8 mouse cellular contexts compared by ENCODE assay signal in the genomic region with DNA sequence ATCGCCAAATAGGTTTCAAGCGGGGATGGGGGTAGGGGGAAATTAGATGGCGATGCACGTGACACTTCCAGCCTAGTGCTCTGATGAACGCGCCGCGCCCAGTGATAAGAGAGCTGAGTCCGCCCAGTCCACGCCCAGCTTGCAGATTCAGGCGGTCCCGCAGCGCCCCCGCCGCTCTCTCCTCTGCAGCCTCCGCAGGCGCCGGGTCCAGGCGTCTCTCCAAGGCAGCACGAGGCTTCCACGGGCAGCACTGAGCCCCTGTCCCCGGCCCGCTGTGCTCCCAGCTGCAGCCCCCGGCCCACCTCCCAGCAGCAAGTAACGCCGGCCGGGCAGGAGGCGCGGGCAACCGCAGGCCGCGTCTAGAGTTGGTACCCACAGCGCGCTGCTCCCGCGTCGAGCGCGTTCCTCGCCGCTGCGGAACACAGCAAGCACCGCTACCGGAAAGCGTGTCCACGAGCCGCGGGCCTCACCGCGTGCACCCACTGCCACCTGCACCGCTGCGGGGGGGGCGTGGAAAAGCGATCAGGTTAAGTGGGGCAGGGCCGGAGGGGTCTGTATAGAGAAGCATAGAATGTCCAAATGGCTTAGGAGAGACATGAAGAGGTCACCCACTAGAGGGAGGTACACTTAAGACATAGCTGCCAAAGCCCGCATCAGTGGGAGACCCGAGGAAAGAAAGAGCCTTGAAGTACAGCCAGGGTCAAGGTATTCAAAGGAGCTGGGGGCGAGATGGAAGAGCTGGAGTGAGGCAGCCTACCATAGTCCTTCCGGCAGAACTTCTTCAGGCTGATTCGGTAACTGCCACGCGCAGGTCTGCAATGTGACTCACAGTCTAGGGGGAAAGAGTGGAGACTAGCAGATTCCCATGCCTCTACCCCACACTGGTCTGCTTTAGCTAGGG. TPM values are rescaled to one million over a fixed set of nuclear protein-coding genes. Genes with fewer than 3 reads are reported as not detected.
DNase-seq lines count a peak whose midpoint lies in the region; ATAC-seq and TF ChIP-seq lines count a peak whose summit lies in the region.

No protein-coding gene starts in this region.

- DNase-seq in CH12.LX (ENCODE audit: extremely low read depth): no peak
- DNase-seq in adrenal gland, postnatal 36 days: peak; percentile 65 to 76
- DNase-seq in heart, postnatal 36 days: peak; percentile 40 to 51
- peak; percentile 72 to 82 for DNase-seq in layer of hippocampus, postnatal 10 days (ENCODE audit: low spot score in 2 of 2)
- peak; percentile 86 for DNase-seq in right cerebral cortex, adult 18-20 months
- no peak for DNase-seq in ovary, postnatal 10 days (ENCODE audit: low spot score)

- TF ChIP-seq POLR2A in CH12.LX (IDR thresholded peaks at IDR 0.05; ENCODE audit: low read depth, low read length): no peak
- no peak for TF ChIP-seq POLR2A in embryonic fibroblast, embryonic 13.5 days (IDR thresholded peaks at IDR 0.05; ENCODE audit: low read depth, low read length)

- dilution Hi-C loops in CH12.LX (cut with MboI; ENCODE audit: extremely low pct_ligation_motif_present, extremely low pct_unique_long_range_greater_than_20kb, low sequenced_read_pairs): no loop called here

- no peak overlapping the region for H3K27ac ChIP-seq in CH12.LX (ENCODE audit: insufficient read depth, low read depth)
- no peak overlapping the region for H3K27ac ChIP-seq in embryonic fibroblast, embryonic 13.5 days (ENCODE audit: insufficient read depth, low read length)
- no peak overlapping the region for H3K27ac ChIP-seq in lung, embryonic 16.5 days (ENCODE audit: low read length)

- in situ Hi-C loops in CH12.LX (cut with MboI; ENCODE audit: low pct_ligation_motif_present, low pct_unique_long_range_greater_than_20kb, low sequenced_read_pairs): no loop called here

- TF ChIP-seq RAD21 in CH12.LX (IDR thresholded peaks at IDR 0.05; ENCODE audit: low read depth, low read length): no peak

- H3K4me3 ChIP-seq in CH12.LX (replicated peaks in 1 of 3; ENCODE audit: low read depth in 2 of 3, low read length in 2 of 3, poor library complexity in 1 of 3): no peak overlapping the region
- 0 out of 2 replicates have a peak overlapping the region, but pooled peaks have one; percentile 1 for H3K4me3 ChIP-seq in embryonic fibroblast, embryonic 13.5 days (ENCODE audit: insufficient read depth, low read length)
- peak overlapping the region; percentile 72 for H3K4me3 ChIP-seq in lung, embryonic 16.5 days (ENCODE audit: low read length)

- peak; percentile 32 for ATAC-seq in lung, embryonic 16.5 days (ENCODE audit: low read depth)

- no peak for TF ChIP-seq EP300 in CH12.LX (IDR thresholded peaks at IDR 0.05; ENCODE audit: low read length)

- 5% methylated on average over 61 of the region's 62 CpGs for WGBS in lung, embryonic 16.5 days

- H3K9me3 ChIP-seq in CH12.LX (replicated peaks; ENCODE audit: low read length): no peaks in the 10 kb centered on the region
- no peaks in the 10 kb centered on the region for H3K9me3 ChIP-seq in lung, embryonic 16.5 days (ENCODE audit: control insufficient read depth, low read length)

- peaks cover 13 to 29% of the 10 kb centered on the region in 2 experiments for H3K4me1 ChIP-seq in CH12.LX (ENCODE audit: control insufficient read depth in 1 of 2, insufficient read depth in 2 of 2)
- H3K4me1 ChIP-seq in embryonic fibroblast, embryonic 13.5 days (ENCODE audit: control insufficient read depth, insufficient read depth, low read length): peaks cover 9% of the 10 kb centered on the region
- H3K4me1 ChIP-seq in lung, embryonic 16.5 days (replicated peaks; ENCODE audit: control insufficient read depth, insufficient read depth, low read length): peaks cover 55% of the 10 kb centered on the region

- TF ChIP-seq CTCF in CH12.LX (conservative IDR thresholded peaks at IDR 0.05 in 1 of 2, IDR thresholded peaks at IDR 0.05 in 1 of 2; ENCODE audit: low read depth in 2 of 2, low read length in 2 of 2): 0 out of 4 replicates have a peak, but pooled peaks of 1 of the 2 experiments have one; percentile 5
- no peak for TF ChIP-seq CTCF in embryonic fibroblast, embryonic 13.5 days (IDR thresholded peaks at IDR 0.05; ENCODE audit: borderline replicate concordance, insufficient read depth, low read length)

- H3K79me2 ChIP-seq in CH12.LX (replicated peaks; ENCODE audit: control insufficient read depth, extremely low read depth, insufficient read depth, poor library complexity, severe bottlenecking): no peaks in the 10 kb centered on the region

- H3K27me3 ChIP-seq in CH12.LX (replicated peaks): peaks cover 2% of the 10 kb centered on the region
- H3K27me3 ChIP-seq in lung, embryonic 16.5 days (ENCODE audit: control insufficient read depth, insufficient read depth, low read depth, low read length): peaks cover 21% of the 10 kb centered on the region

- peaks cover 0 to 9% of the 10 kb centered on the region in 2 experiments for H3K36me3 ChIP-seq in CH12.LX (replicated peaks in 1 of 2; ENCODE audit: control insufficient read depth in 1 of 2, insufficient read depth in 1 of 2, low read length in 1 of 2)
- no peaks in the 10 kb centered on the region for H3K36me3 ChIP-seq in lung, embryonic 16.5 days (ENCODE audit: control insufficient read depth, insufficient read depth, low read length)

- no peak overlapping the region for H3K9ac ChIP-seq in CH12.LX (ENCODE audit: insufficient read depth, low read depth)
- H3K9ac ChIP-seq in lung, embryonic 16.5 days (ENCODE audit: low read length): peak overlapping the region; percentile 63

- 0 out of 2 replicates have a peak overlapping the region, but pooled peaks have one; percentile 14 for H3K4me2 ChIP-seq in CH12.LX (ENCODE audit: insufficient read depth, low read depth, poor library complexity, severe bottlenecking)
- peak overlapping the region; percentile 96 for H3K4me2 ChIP-seq in lung, embryonic 16.5 days (ENCODE audit: low read depth, low read length)

- intact Hi-C loops in heart, postnatal 36 days (cut with DNase I): no loop called here

TF ChIP-seq in CH12.LX, 34 proteins besides CTCF, POLR2A, EP300 and RAD21:
- TF ChIP-seq BHLHE40 (IDR thresholded peaks at IDR 0.05; ENCODE audit: low read depth, low read length) (peak; percentile 20; the same call in 1 of the 2 replicates), MEF2A (IDR thresholded peaks at IDR 0.05; ENCODE audit: borderline replicate concordance, low read depth, low read length) (no peak)

RNA-seq across cellular contexts. Expression of gene Tbc1d24, which starts 1.3 kb away (rescaled TPM):
- 4.2 and 4.8 TPM in 2 replicates for total RNA-seq in CH12.LX (2012; rRNA removed)
- 3.5 and 4.5 TPM in 2 replicates for total RNA-seq in CH12.LX (2014; rRNA removed)
- polyA plus RNA-seq in CH12.LX (2012; ENCODE audit: insufficient read length, low read depth): 5.8 and 6.6 TPM in 2 replicates
- 10 to 100 TPM; 10.9 to 18.8 TPM for total RNA-seq in adrenal gland, postnatal 36 days (2021)
- 10.9 and 14.0 TPM in 2 replicates for polyA plus RNA-seq in embryonic fibroblast, embryonic 13.5 days (2011; ENCODE audit: insufficient read length, low read depth, missing spikeins)
- 1 to 10 TPM; 8.4 to 9.4 TPM for total RNA-seq in heart, postnatal 36 days (2021)
- 10 to 100 TPM; 77.7 to 87.8 TPM for total RNA-seq in layer of hippocampus, postnatal 10 days (2021)
- polyA plus RNA-seq in lung, embryonic 16.5 days (2015; fragmentation: Nextera tagmentation; extraction: Ambion mirVana): 4.6 and 6.4 TPM in 2 replicates

RNA-seq across cellular contexts. Expression of gene Ntn3, which starts 2.6 kb away (rescaled TPM):
- total RNA-seq in CH12.LX (2012; rRNA removed): 0.08 TPM in 2 replicates
- total RNA-seq in CH12.LX (2014; rRNA removed): not detected in 2 replicates
- 0.10 TPM in 1 of 2 replicates, not detected in the other for polyA plus RNA-seq in CH12.LX (2012; ENCODE audit: insufficient read length, low read depth)
- total RNA-seq in adrenal gland, postnatal 36 days (2021): 1 to 10 TPM; 1.5 to 2.9 TPM
- polyA plus RNA-seq in embryonic fibroblast, embryonic 13.5 days (2011; ENCODE audit: insufficient read length, low read depth, missing spikeins): 2.9 and 4.1 TPM in 2 replicates
- under 1 TPM; 0.58 to 0.68 TPM for total RNA-seq in heart, postnatal 36 days (2021)
- total RNA-seq in layer of hippocampus, postnatal 10 days (2021): 10 to 100 TPM; 13.5 to 14.4 TPM
- polyA plus RNA-seq in lung, embryonic 16.5 days (2015; fragmentation: Nextera tagmentation; extraction: Ambion mirVana): 3.3 and 3.8 TPM in 2 replicates

RNA-seq across cellular contexts. Expression of gene Tedc2, which starts 13.9 kb away (rescaled TPM):
- 11.8 and 13.6 TPM in 2 replicates for total RNA-seq in CH12.LX (2012; rRNA removed)
- total RNA-seq in CH12.LX (2014; rRNA removed): 14.1 and 14.7 TPM in 2 replicates
- 14.1 and 14.5 TPM in 2 replicates for polyA plus RNA-seq in CH12.LX (2012; ENCODE audit: insufficient read length, low read depth)
- 1 to 10 TPM; 5.7 to 6.4 TPM for total RNA-seq in adrenal gland, postnatal 36 days (2021)
- 7.9 and 9.2 TPM in 2 replicates for polyA plus RNA-seq in embryonic fibroblast, embryonic 13.5 days (2011; ENCODE audit: insufficient read length, low read depth, missing spikeins)
- total RNA-seq in heart, postnatal 36 days (2021): 1 to 10 TPM; 2.1 to 3.2 TPM
- total RNA-seq in layer of hippocampus, postnatal 10 days (2021): 10 to 100 TPM in 1 of 2 experiments, 1 to 10 TPM in 1; 9.1 to 13.0 TPM
- polyA plus RNA-seq in lung, embryonic 16.5 days (2015; fragmentation: Nextera tagmentation; extraction: Ambion mirVana): 11.3 and 13.0 TPM in 2 replicates

RNA-seq across cellular contexts. Expression of gene Atp6v0c, which starts 37.2 kb away (rescaled TPM):
- 79.4 and 83.2 TPM in 2 replicates for total RNA-seq in CH12.LX (2012; rRNA removed)
- 41.8 and 49.1 TPM in 2 replicates for total RNA-seq in CH12.LX (2014; rRNA removed)
- polyA plus RNA-seq in CH12.LX (2012; ENCODE audit: insufficient read length, low read depth): 317 and 407 TPM in 2 replicates
- 100 to 1,000 TPM; 434 to 448 TPM for total RNA-seq in adrenal gland, postnatal 36 days (2021)
- 382 and 460 TPM in 2 replicates for polyA plus RNA-seq in embryonic fibroblast, embryonic 13.5 days (2011; ENCODE audit: insufficient read length, low read depth, missing spikeins)
- total RNA-seq in heart, postnatal 36 days (2021): 100 to 1,000 TPM; 227 to 247 TPM
- total RNA-seq in layer of hippocampus, postnatal 10 days (2021): 1,000 to 10,000 TPM; 1,281 to 1,362 TPM
- 462 and 486 TPM in 2 replicates for polyA plus RNA-seq in lung, embryonic 16.5 days (2015; fragmentation: Nextera tagmentation; extraction: Ambion mirVana)

RNA-seq across cellular contexts. Expression of gene Amdhd2, which starts 43.1 kb away (rescaled TPM):
- 0.59 and 0.64 TPM in 2 replicates for total RNA-seq in CH12.LX (2012; rRNA removed)
- total RNA-seq in CH12.LX (2014; rRNA removed): not detected in 2 replicates
- not detected in 2 replicates for polyA plus RNA-seq in CH12.LX (2012; ENCODE audit: insufficient read length, low read depth)
- 10 to 100 TPM; 29.6 to 41.4 TPM for total RNA-seq in adrenal gland, postnatal 36 days (2021)
- polyA plus RNA-seq in embryonic fibroblast, embryonic 13.5 days (2011; ENCODE audit: insufficient read length, low read depth, missing spikeins): 26.6 and 31.7 TPM in 2 replicates
- 10 to 100 TPM; 10.8 to 15.0 TPM for total RNA-seq in heart, postnatal 36 days (2021)
- 10 to 100 TPM; 33.8 to 40.1 TPM for total RNA-seq in layer of hippocampus, postnatal 10 days (2021)
- 30.8 TPM in 2 replicates for polyA plus RNA-seq in lung, embryonic 16.5 days (2015; fragmentation: Nextera tagmentation; extraction: Ambion mirVana)

Comparison
In these comparisons a context has a peak if more than half of its experiments do, and no peak if none do; other contexts are left out.
1. DNase-seq: peak in adrenal gland, postnatal 36 days (2 of 2), heart, postnatal 36 days (2 of 2), layer of hippocampus, postnatal 10 days (2 of 2) and right cerebral cortex, adult 18-20 months (single experiment); none in CH12.LX (single experiment) and ovary, postnatal 10 days (single experiment).
2. H3K4me3 ChIP-seq: peak in embryonic fibroblast, embryonic 13.5 days (single experiment) and lung, embryonic 16.5 days (single experiment); none in CH12.LX (0 of 3).